Mouse (Mus musculus) embryo, embryonic 10 days (tissue): ENCODE data around the gene Scaf1.
A peak's percentile ranks its signal among the peaks of the same experiment; 100 is the strongest.

ENCODE experiments used
- DNase-seq: peaks from one replicate; pipeline ENCODE4 v3.0.0-alpha.2; 2015; ENCODE audit warnings: low spot score

The Scaf1 gene

DNA sequence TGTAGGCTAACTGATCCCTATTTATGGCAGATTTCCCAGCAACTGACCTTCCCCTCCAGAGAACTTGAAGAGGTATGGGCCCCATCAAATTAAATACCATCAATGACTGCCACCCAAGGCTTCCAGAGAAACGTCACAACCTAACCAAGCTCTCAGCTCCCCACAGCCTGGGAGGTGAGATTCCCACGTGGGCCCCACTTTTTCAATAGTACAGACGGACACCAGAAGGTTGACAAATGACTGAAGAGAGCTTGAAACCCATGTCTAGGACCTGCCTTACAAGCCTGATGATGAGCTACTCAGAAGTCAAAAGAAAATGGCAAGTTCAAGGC lies 31.4 kb downstream of the Scaf1 start:
- DNase-seq, result no peak

GRCm38 (mm10) chr7:44983944-44984832 lies 32.0 kb downstream of the Scaf1 start:
- no peak for DNase-seq

GRCm38 (mm10) chr7:44983085-44983484 lies 33.1 kb downstream of the Scaf1 start:
- DNase-seq, result peak; percentile 90

GRCm38 (mm10) chr7:44981539-44981938 lies 34.6 kb downstream of the Scaf1 start:
- no peak for DNase-seq

DNA sequence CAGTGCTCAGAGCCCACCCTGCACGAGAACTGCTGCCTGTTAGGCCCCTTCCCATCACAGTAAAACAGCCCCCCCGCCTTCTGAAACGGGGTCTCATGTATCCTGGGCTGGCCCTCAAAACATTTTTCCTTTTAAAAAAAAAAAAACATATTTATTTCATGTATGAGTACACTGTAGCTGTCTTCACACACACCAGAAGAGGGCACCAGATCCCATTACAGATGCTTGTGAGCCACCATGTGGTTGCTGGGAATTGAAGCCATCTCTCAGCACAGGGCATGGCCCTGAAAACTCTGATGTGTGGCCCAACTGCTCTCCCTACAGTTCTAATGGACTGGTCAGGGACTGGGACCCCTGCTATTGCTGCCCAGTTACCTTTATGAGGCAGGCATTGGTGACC lies 37.9 kb downstream of the Scaf1 start:
- no peak for DNase-seq

- no peak for DNase-seq
These were observed 41.1 kb downstream of the Scaf1 start for GRCm38 (mm10) chr7:44975117-44975419.

GRCm38 (mm10) chr7:44974383-44975116 lies 41.6 kb downstream of the Scaf1 start, which contains the start of gene Cpt1c:
Gene Cpt1c, minus strand, starts transcription at chr7:44974851.
- DNase-seq, result peak; percentile 92

DNA sequence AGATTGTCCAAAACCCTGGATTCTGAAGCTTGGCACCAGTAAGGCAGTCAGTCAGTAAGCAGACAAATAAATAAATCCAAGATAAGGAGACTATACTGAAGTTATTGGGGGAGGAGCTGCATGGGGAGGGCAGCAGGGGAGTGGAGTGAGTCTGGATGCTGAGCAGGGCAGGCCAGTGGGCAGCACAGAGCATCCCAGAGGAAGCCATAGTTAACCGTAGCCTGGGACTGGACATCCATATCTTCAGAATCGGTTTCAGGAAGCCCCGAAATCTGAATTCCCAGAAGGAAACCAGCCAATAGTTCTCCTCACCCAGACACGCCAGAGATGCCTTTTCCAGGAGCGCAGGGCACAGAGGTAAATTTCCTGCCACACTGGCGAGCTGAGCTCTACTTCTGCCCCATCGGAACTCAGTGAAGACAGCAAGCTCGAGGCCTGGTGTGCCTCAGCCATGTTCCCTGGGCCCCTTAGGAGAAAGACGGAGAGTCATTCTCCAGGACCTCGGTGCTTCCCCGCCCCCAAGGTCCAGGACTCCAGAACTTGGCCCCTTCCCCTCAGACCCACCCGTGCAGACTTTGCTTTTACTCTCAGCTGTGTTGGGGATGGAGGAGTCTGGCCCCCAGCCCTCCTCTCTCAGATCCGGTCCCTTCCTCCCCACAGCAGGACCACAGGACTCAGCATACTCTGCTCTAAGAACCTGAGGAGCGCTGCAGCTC lies 42.6 kb downstream of the Scaf1 start:
- no peak for DNase-seq

- no peak for DNase-seq
These were observed 45.0 kb downstream of the Scaf1 start for GRCm38 (mm10) chr7:44971142-44971541.

GRCm38 (mm10) chr7:44970231-44970691 lies 45.9 kb downstream of the Scaf1 start:
- DNase-seq, result peak; percentile 96

GRCm38 (mm10) chr7:44966638-44967037 lies 49.5 kb downstream of the Scaf1 start:
- no peak for DNase-seq

GRCm38 (mm10) chr7:44965975-44966374 lies 50.2 kb downstream of the Scaf1 start:
- no peak for DNase-seq

DNA sequence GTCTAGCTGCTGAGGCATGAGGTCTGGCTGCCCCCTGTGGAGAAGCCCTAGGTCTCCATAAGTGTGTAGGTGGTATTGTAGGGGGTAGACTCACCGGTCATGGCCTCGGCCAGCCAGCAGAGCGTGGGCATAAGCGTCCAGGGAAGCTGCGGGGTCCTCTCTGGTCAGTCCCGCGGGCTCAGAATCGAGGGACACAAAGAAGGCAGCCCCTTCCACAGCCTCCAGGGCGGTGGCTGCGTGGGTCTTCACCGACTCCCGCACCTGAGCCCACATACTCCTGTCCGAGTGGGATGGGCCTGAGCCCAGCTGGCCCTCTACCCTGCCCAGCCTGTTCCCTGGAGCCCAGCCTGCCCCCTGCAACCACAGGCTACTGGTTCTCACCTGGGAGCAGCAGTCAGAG lies 51.2 kb downstream of the Scaf1 start:
- no peak for DNase-seq

DNA sequence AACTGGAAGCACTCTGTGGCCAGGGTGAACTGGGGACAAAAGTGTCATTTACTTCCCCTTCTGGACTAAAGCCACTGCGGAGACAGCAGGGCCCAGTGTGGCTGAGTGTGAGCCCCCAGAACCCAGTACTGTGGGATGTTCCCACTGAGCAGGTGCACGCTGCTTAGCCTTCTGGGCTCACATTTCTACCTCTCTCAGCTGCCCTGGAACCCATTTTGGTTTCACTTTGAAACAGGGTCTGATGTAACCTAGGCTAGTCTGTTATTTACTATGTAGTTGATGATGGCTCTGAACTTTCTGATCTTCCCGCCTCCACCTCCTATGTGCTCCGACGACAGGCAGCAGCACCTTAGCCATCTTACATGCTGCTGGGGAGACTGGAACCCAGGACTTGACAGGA lies 53.3 kb downstream of the Scaf1 start:
- DNase-seq, result no peak

DNA sequence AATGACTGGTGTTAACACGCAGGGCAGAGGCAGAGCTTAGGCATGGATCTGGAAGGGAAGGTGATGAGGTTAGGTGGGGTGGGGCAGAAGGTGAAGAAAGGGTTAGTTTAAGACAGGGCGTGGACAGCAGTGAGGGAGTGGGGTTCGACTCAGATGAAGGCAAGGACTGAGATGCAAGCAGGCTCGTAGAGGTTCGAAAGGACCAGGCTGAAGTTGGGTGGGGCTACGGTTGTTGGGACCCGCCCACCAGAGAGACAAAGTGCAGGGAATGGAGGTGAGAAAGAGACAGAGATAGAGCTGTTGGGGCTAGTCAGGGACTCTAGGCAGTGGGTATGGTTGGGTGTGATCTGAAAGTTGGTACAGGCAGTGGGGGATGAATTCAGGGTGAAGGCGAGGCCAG lies 53.8 kb downstream of the Scaf1 start:
- no peak for DNase-seq

- DNase-seq, result no peak
These were observed 55.7 kb downstream of the Scaf1 start for GRCm38 (mm10) chr7:44960512-44960910.

DNA sequence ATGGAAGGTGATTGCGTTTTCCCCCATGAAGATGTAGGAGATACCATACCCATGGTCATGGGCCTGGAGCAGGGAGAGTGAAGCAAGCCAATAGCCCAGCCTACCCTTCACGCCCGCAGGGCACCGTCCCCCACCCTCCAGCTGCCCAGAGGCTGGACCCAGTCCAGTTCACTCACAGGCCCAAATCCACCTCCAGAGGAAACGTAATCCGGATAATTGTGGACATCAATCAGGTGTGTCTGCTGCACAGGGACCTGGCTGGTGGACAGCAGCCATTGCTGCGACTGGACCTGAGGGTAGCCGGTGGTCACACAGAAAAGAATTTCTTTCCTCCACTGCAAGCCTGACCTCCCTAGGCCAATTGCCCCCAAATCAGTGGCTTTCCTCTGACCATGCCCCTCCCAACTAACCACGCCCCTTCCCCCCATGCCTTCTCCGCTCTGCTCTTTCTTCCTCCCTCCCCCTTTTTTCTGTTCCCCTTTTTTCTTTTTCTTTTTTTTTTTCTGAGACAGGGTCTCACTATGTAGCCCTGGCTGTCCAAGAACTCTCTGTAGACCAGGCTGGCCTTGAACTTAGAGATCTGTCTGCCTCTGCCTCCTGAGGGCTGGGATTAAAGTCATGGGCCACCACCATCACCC lies 56.2 kb downstream of the Scaf1 start:
- no peak for DNase-seq

DNA sequence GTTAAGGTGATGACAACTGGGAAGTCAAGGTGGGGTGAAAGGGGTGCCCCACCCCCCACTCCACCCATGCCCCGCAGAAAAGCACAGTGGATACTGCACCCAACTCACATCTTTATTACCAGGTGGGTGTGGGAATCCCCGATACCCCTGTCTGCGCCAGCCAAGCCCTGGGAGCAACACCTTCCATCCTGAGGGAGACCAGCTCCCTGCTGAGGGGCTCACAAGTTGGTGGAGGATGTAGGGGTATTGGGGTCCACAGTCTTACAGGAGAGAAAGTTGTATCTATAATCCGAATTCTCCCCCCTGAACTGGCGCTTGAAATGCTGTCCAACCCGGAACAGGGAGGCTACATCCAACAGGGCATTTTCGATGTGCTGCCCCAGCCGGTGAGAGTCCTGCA lies 56.9 kb downstream of the Scaf1 start:
- DNase-seq, result no peak

GRCm38 (mm10) chr7:44958208-44958607 lies 58.0 kb downstream of the Scaf1 start:
- peak; percentile 65 for DNase-seq

DNA sequence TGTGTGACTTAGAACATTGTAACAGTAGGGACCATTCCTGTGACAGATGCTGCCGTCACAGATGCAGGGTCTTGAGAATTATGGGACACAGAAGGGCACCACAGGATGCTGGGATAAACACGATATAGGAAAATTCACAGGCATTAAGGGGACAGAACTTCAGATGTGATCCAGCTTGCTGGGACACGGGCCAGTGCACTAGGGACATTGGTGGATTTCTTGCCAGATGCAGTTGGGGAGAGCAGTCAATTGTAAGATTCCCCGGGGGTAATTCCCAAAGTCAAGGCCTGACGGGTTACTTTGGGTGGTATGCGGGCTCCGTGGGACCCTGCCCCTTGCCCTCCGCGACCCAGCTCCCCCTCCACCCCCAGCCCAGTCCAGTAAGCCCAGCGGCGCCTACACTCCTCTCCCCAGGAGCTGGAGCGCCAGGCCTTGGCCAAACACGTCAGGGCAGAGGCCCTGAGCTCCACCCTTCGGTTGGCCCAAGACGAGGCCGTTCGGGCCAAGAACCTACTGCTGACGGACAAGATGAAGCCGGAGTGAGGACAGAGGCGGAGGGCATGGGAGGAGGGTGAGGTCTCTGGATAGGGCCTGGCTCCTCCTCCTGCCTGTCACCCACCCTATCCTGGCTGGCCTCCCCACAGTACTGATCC lies 58.9 kb downstream of the Scaf1 start:
- no peak for DNase-seq

- DNase-seq, result no peak
These were observed 59.9 kb downstream of the Scaf1 start for GRCm38 (mm10) chr7:44956266-44956665.

DNA sequence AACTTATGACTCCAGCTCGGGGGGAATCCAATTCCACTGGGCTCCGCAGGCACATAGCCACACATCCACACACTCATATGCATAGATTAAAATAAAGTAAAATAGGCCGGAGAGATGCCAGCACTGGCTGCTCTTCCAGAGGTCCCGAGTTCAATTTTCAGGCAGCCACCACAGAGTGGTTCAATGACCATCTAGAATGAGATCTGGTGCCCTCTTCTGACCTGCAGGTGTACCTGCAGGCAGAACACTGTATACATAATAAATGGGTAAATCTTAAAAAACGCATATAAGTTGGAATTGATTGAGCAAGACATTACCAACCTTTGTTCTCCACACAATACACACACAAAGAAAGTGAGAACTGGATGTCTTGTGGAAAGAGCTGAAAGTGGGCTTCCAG lies 60.5 kb downstream of the Scaf1 start:
- peak; percentile 54 for DNase-seq
